Mouse (Mus musculus) limb, embryonic 10.5 days (tissue): Measurements from ENCODE around the gene Tbc1d1. TPM values are rescaled to one million over a fixed set of nuclear protein-coding genes. Genes with fewer than 3 reads are reported as not detected.

Experiments used
- DNase-seq: peaks from one replicate; pipeline ENCODE4 v3.0.0-alpha.2; 2017; ENCODE audit warnings: low spot score
- H3K27ac ChIP-seq: fragments of 300-500 bp; sonication (generic); 2 replicates; pipeline ENCODE4 v1.5.1; 2016; ENCODE audit warnings: mild to moderate bottlenecking
- H3K27me3 ChIP-seq: fragments of 300-500 bp; sonication (generic); 2 replicates; pipeline ENCODE4 v1.6.1; 2016; ENCODE audit warnings: low read depth, mild to moderate bottlenecking; ENCODE audit not compliant: poor library complexity, severe bottlenecking
- H3K36me3 ChIP-seq: fragments of 300-500 bp; sonication (generic); 2 replicates; pipeline ENCODE4 v1.6.1; 2016; ENCODE audit warnings: mild to moderate bottlenecking, moderate library complexity
- H3K4me1 ChIP-seq: fragments of 300-500 bp; sonication (generic); 2 replicates; pipeline ENCODE4 v1.6.1; 2016
- H3K4me3 ChIP-seq: fragments of 300-500 bp; sonication (generic); 2 replicates; pipeline ENCODE4 v1.5.1; 2016; ENCODE audit warnings: mild to moderate bottlenecking, moderate library complexity
- H3K9me3 ChIP-seq: fragments of 300-500 bp; sonication (generic); replicated peaks from 2 replicates; pipeline ENCODE4 v1.6.1; 2016; ENCODE audit warnings: mild to moderate bottlenecking
- WGBS: fragments of 180-500 bp; shearing (Covaris S2); methylation state at CpG from one replicate; pipeline ENCODE4 v1.1.7; 2016; 5-methylcytosine and 5-hydroxymethylcytosine counted together
- polyA plus RNA-seq: library from polyadenylated mRNA; unstranded; fragments of >200 nt; fragmentation: Nextera tagmentation; extraction: Ambion mirVana; gene quantifications from 2 replicates; pipeline ENCODE4 v1.2.1, GENCODE M21; 2016

Gene Tbc1d1
- polyA plus RNA-seq, 1 experiment from 2014 or later, result 35.0 TPM

GRCm38 (mm10) chr5:64217816-64218602 is 61.9 kb downstream of the Tbc1d1 start:
- DNase-seq, result no peak
- Histone ChIP-seq H3K9me3 (no peaks in the 10 kb centered on the region), H3K4me1 (peaks cover 10% of the 10 kb centered on the region; the same call in 1 of the 2 replicates), H3K36me3 (no peaks in the 10 kb centered on the region), H3K4me3 (no peak overlapping the region), H3K27me3 (no peaks in the 10 kb centered on the region), H3K27ac (no peak overlapping the region)
- 84% methylated on average over 13 of the region's 13 CpGs for WGBS

GRCm38 (mm10) chr5:64218603-64218999 is 62.5 kb downstream of the Tbc1d1 start:
- WGBS, result 73% methylated on average over 7 of the region's 7 CpGs
- Histone ChIP-seq H3K27me3 (no peaks in the 10 kb centered on the region), H3K9me3 (no peaks in the 10 kb centered on the region), H3K4me1 (peaks cover 10% of the 10 kb centered on the region; the same call in 1 of the 2 replicates), H3K27ac (no peak overlapping the region), H3K36me3 (no peaks in the 10 kb centered on the region), H3K4me3 (no peak overlapping the region)
- no peak for DNase-seq

GRCm38 (mm10) chr5:64220776-64221175 is 64.7 kb downstream of the Tbc1d1 start:
- Histone ChIP-seq H3K27me3 (no peaks in the 10 kb centered on the region), H3K27ac (no peak overlapping the region), H3K36me3 (no peaks in the 10 kb centered on the region), H3K4me1 (peaks cover 10% of the 10 kb centered on the region; the same call in 1 of the 2 replicates), H3K9me3 (no peaks in the 10 kb centered on the region), H3K4me3 (no peak overlapping the region)
- DNase-seq, result no peak
- 98% methylated on average over 4 of the region's 4 CpGs for WGBS

GRCm38 (mm10) chr5:64224735-64225425 is 68.8 kb downstream of the Tbc1d1 start:
- 86% methylated on average over 9 of the region's 9 CpGs for WGBS
- H3K27me3 ChIP-seq, result no peaks in the 10 kb centered on the region
- H3K4me1 ChIP-seq, result peaks cover 8% of the 10 kb centered on the region
- H3K36me3 ChIP-seq, result no peaks in the 10 kb centered on the region
- no peak overlapping the region for H3K4me3 ChIP-seq
- DNase-seq, result no peak
- H3K9me3 ChIP-seq, result no peaks in the 10 kb centered on the region
- H3K27ac ChIP-seq, result no peak overlapping the region

GRCm38 (mm10) chr5:64228252-64228651 is 72.1 kb downstream of the Tbc1d1 start:
- H3K9me3 ChIP-seq, result no peaks in the 10 kb centered on the region
- H3K27ac ChIP-seq, result no peak overlapping the region
- WGBS, result 79% methylated on average over 3 of the region's 3 CpGs

GRCm38 (mm10) chr5:64229336-64229866 is 73.3 kb downstream of the Tbc1d1 start:
- Histone ChIP-seq H3K4me3 (peak overlapping the region; percentile 82), H3K27me3 (no peaks in the 10 kb centered on the region), H3K4me1 (peaks cover 18% of the 10 kb centered on the region), H3K27ac (peak overlapping the region; percentile 95), H3K36me3 (no peaks in the 10 kb centered on the region), H3K9me3 (no peaks in the 10 kb centered on the region)
- no peak for DNase-seq
- WGBS, result 46% methylated on average over 12 of the region's 12 CpGs

More at GRCm38 (mm10) chr5:64228252-64228651, 72.1 kb downstream of the Tbc1d1 start:
- Histone ChIP-seq H3K4me1 (peaks cover 15% of the 10 kb centered on the region), H3K36me3 (no peaks in the 10 kb centered on the region), H3K4me3 (no peak overlapping the region), H3K27me3 (no peaks in the 10 kb centered on the region)
- no peak for DNase-seq

GRCm38 (mm10) chr5:64230061-64230466 is 74.0 kb downstream of the Tbc1d1 start:
- H3K27me3 ChIP-seq, result no peaks in the 10 kb centered on the region
- no peaks in the 10 kb centered on the region for H3K9me3 ChIP-seq
- H3K36me3 ChIP-seq, result no peaks in the 10 kb centered on the region
- peaks cover 22% of the 10 kb centered on the region for H3K4me1 ChIP-seq
- under 1% methylated on average over 34 of the region's 48 CpGs for WGBS
- peak; percentile 99 for DNase-seq
- H3K27ac ChIP-seq, result peak overlapping the region; percentile 95
- H3K4me3 ChIP-seq, result peak overlapping the region; percentile 82

- no peak for DNase-seq
- peak overlapping the region; percentile 82 for H3K4me3 ChIP-seq
- H3K27ac ChIP-seq, result peak overlapping the region; percentile 95
- no peaks in the 10 kb centered on the region for H3K9me3 ChIP-seq
- WGBS, result 0% methylated on average over 30 of the region's 33 CpGs
- no peaks in the 10 kb centered on the region for H3K27me3 ChIP-seq
- H3K36me3 ChIP-seq, result no peaks in the 10 kb centered on the region
- peaks cover 22% of the 10 kb centered on the region for H3K4me1 ChIP-seq
Measured at GRCm38 (mm10) chr5:64230507-64231041, 74.5 kb downstream of the Tbc1d1 start.

- Histone ChIP-seq H3K27me3 (no peaks in the 10 kb centered on the region), H3K4me1 (peaks cover 28% of the 10 kb centered on the region), H3K4me3 (no peak overlapping the region), H3K36me3 (no peaks in the 10 kb centered on the region), H3K9me3 (no peaks in the 10 kb centered on the region), H3K27ac (no peak overlapping the region)
- no peak for DNase-seq
- 77% methylated on average over 9 of the region's 9 CpGs for WGBS
Measured at GRCm38 (mm10) chr5:64232872-64233271, 76.8 kb downstream of the Tbc1d1 start.

- H3K4me3 ChIP-seq, result no peak overlapping the region
- no peak overlapping the region for H3K27ac ChIP-seq
- no peaks in the 10 kb centered on the region for H3K27me3 ChIP-seq
- H3K4me1 ChIP-seq, result peaks cover 22% of the 10 kb centered on the region
- no peak for DNase-seq
- H3K9me3 ChIP-seq, result no peaks in the 10 kb centered on the region
- no peaks in the 10 kb centered on the region for H3K36me3 ChIP-seq
- WGBS, result 74% methylated on average over 8 of the region's 8 CpGs
Measured at GRCm38 (mm10) chr5:64234269-64234985, 78.3 kb downstream of the Tbc1d1 start.

- DNase-seq, result no peak
- 87% methylated on average over 3 of the region's 3 CpGs for WGBS
- Histone ChIP-seq H3K9me3 (no peaks in the 10 kb centered on the region), H3K4me1 (peaks cover 19% of the 10 kb centered on the region), H3K27ac (no peak overlapping the region), H3K36me3 (no peaks in the 10 kb centered on the region), H3K27me3 (no peaks in the 10 kb centered on the region), H3K4me3 (no peak overlapping the region)
Measured at GRCm38 (mm10) chr5:64235250-64235649, 79.1 kb downstream of the Tbc1d1 start.

GRCm38 (mm10) chr5:64236561-64236960 is 80.5 kb downstream of the Tbc1d1 start:
- Histone ChIP-seq H3K27ac (no peak overlapping the region), H3K27me3 (no peaks in the 10 kb centered on the region), H3K36me3 (no peaks in the 10 kb centered on the region), H3K4me1 (peaks cover 16% of the 10 kb centered on the region), H3K9me3 (no peaks in the 10 kb centered on the region), H3K4me3 (no peak overlapping the region)
- DNase-seq, result no peak
- WGBS, result 63% methylated on average over 7 of the region's 7 CpGs
